Mouse (Mus musculus): Measurements from ENCODE around the gene Tsnax. TPM values are rescaled to one million over a fixed set of nuclear protein-coding genes. Genes with fewer than 3 reads are reported as not detected.

Tsnax gene
- 25.5 and 33.2 TPM in 2 replicates for total RNA-seq (2014; fragmentation: Nextera tagmentation)
- total RNA-seq (2017) = 45.8 and 49.7 TPM in 2 replicates
- polyA plus RNA-seq (2012) = 17.0 and 17.6 TPM in 2 replicates

- ATAC-seq (ENCODE audit: extremely low read depth, insufficient number of reproducible peaks, low FRiP score, poor library complexity, severe bottlenecking) = peak; percentile 62
- Histone ChIP-seq H3K4me3 (ENCODE audit: low read depth, low read length) (peak within 1 kb of the TSS; percentile 85), H3K27me3 (ENCODE audit: insufficient read depth, low read length) (peaks cover 2% of the 10 kb centered on the region; the same call in 1 of the 2 replicates), H3K4me1 (ENCODE audit: insufficient read depth, low read depth, low read length) (peaks cover 6% of the 10 kb centered on the region), H3K9me3 (replicated peaks) (peaks cover 30% of the 10 kb centered on the region), H3K36me3 (replicated peaks) (peaks cover 19% of the 10 kb centered on the region)
- peak; percentile 69 for DNase-seq (ENCODE audit: low spot score)
- no peak for TF ChIP-seq GATA2 (IDR thresholded peaks at IDR 0.05; ENCODE audit: borderline replicate concordance, low read depth, low read length)
- TF ChIP-seq POLR2AphosphoS5 (IDR thresholded peaks at IDR 0.05; ENCODE audit: insufficient replicate concordance, low read depth, low read length) = no peak
- TF ChIP-seq CTCF (IDR thresholded peaks at IDR 0.05; ENCODE audit: low read depth, low read length) = no peak
- TF ChIP-seq GATA1 (IDR thresholded peaks at IDR 0.05; ENCODE audit: borderline replicate concordance, low read length) = no peak
- TF ChIP-seq TAL1 (conservative IDR thresholded peaks at IDR 0.05; ENCODE audit: low read depth, low read length) = no peak
Observed at GRCm38 (mm10) chr8:125012695-125013627, at the start of gene Tsnax. Tsnax (plus strand) TSS chr8:125012997.

- Histone ChIP-seq H3K9me3 (replicated peaks) (peaks cover 26% of the 10 kb centered on the region), H3K4me3 (ENCODE audit: low read depth, low read length) (no peak overlapping the region), H3K27me3 (ENCODE audit: insufficient read depth, low read length) (0 out of 2 replicates have a peak, but pooled peaks cover 2% of the 10 kb centered on the region), H3K4me1 (ENCODE audit: insufficient read depth, low read depth, low read length) (no peaks in the 10 kb centered on the region), H3K36me3 (replicated peaks) (no peaks in the 10 kb centered on the region)
- ATAC-seq (ENCODE audit: extremely low read depth, insufficient number of reproducible peaks, low FRiP score, poor library complexity, severe bottlenecking) = no peak
- TF ChIP-seq GATA1 (IDR thresholded peaks at IDR 0.05; ENCODE audit: borderline replicate concordance, low read length) = no peak
- no peak for TF ChIP-seq GATA2 (IDR thresholded peaks at IDR 0.05; ENCODE audit: borderline replicate concordance, low read depth, low read length)
- TF ChIP-seq CTCF (IDR thresholded peaks at IDR 0.05; ENCODE audit: low read depth, low read length) = no peak
- no peak for TF ChIP-seq TAL1 (conservative IDR thresholded peaks at IDR 0.05; ENCODE audit: low read depth, low read length)
- no peak for TF ChIP-seq POLR2AphosphoS5 (IDR thresholded peaks at IDR 0.05; ENCODE audit: insufficient replicate concordance, low read depth, low read length)
- no peak for DNase-seq (ENCODE audit: low spot score)
Observed at GRCm38 (mm10) chr8:124963246-124963645, 49.6 kb upstream of the Tsnax start.

- Histone ChIP-seq H3K4me1 (ENCODE audit: insufficient read depth, low read depth, low read length) (no peaks in the 10 kb centered on the region), H3K9me3 (replicated peaks) (peaks cover 29% of the 10 kb centered on the region), H3K27me3 (ENCODE audit: insufficient read depth, low read length) (peaks cover 17% of the 10 kb centered on the region), H3K4me3 (ENCODE audit: low read depth, low read length) (no peak overlapping the region), H3K36me3 (replicated peaks) (no peaks in the 10 kb centered on the region)
- TF ChIP-seq GATA2 (IDR thresholded peaks at IDR 0.05; ENCODE audit: borderline replicate concordance, low read depth, low read length) (no peak), TAL1 (conservative IDR thresholded peaks at IDR 0.05; ENCODE audit: low read depth, low read length) (no peak), CTCF (IDR thresholded peaks at IDR 0.05; ENCODE audit: low read depth, low read length) (no peak), POLR2AphosphoS5 (IDR thresholded peaks at IDR 0.05; ENCODE audit: insufficient replicate concordance, low read depth, low read length) (no peak), GATA1 (IDR thresholded peaks at IDR 0.05; ENCODE audit: borderline replicate concordance, low read length) (no peak)
- ATAC-seq (ENCODE audit: extremely low read depth, insufficient number of reproducible peaks, low FRiP score, poor library complexity, severe bottlenecking) (no peak), DNase-seq (ENCODE audit: low spot score) (no peak)
Observed at GRCm38 (mm10) chr8:124964966-124965365, 47.8 kb upstream of the Tsnax start.

- no peak for DNase-seq (ENCODE audit: low spot score)
- Histone ChIP-seq H3K27me3 (ENCODE audit: insufficient read depth, low read length) (peaks cover 14% of the 10 kb centered on the region), H3K4me3 (ENCODE audit: low read depth, low read length) (no peak overlapping the region), H3K36me3 (replicated peaks) (no peaks in the 10 kb centered on the region), H3K4me1 (ENCODE audit: insufficient read depth, low read depth, low read length) (no peaks in the 10 kb centered on the region), H3K9me3 (replicated peaks) (peaks cover 21% of the 10 kb centered on the region)
- no peak for ATAC-seq (ENCODE audit: extremely low read depth, insufficient number of reproducible peaks, low FRiP score, poor library complexity, severe bottlenecking)
- TF ChIP-seq GATA1 (IDR thresholded peaks at IDR 0.05; ENCODE audit: borderline replicate concordance, low read length) (no peak), TAL1 (conservative IDR thresholded peaks at IDR 0.05; ENCODE audit: low read depth, low read length) (no peak), CTCF (IDR thresholded peaks at IDR 0.05; ENCODE audit: low read depth, low read length) (no peak), GATA2 (IDR thresholded peaks at IDR 0.05; ENCODE audit: borderline replicate concordance, low read depth, low read length) (no peak), POLR2AphosphoS5 (IDR thresholded peaks at IDR 0.05; ENCODE audit: insufficient replicate concordance, low read depth, low read length) (no peak)
Observed at GRCm38 (mm10) chr8:124970312-124970933, 42.4 kb upstream of the Tsnax start.

- H3K9me3 ChIP-seq (replicated peaks) = peaks cover 21% of the 10 kb centered on the region
- no peaks in the 10 kb centered on the region for H3K36me3 ChIP-seq (replicated peaks)
- H3K4me3 ChIP-seq (ENCODE audit: low read depth, low read length) = no peak overlapping the region
- H3K4me1 ChIP-seq (ENCODE audit: insufficient read depth, low read depth, low read length) = no peaks in the 10 kb centered on the region
- TF ChIP-seq CTCF (IDR thresholded peaks at IDR 0.05; ENCODE audit: low read depth, low read length) = no peak
- no peak for TF ChIP-seq GATA1 (IDR thresholded peaks at IDR 0.05; ENCODE audit: borderline replicate concordance, low read length)
- TF ChIP-seq GATA2 (IDR thresholded peaks at IDR 0.05; ENCODE audit: borderline replicate concordance, low read depth, low read length) = no peak
- TF ChIP-seq TAL1 (conservative IDR thresholded peaks at IDR 0.05; ENCODE audit: low read depth, low read length) = no peak
- ATAC-seq (ENCODE audit: extremely low read depth, insufficient number of reproducible peaks, low FRiP score, poor library complexity, severe bottlenecking) (no peak), DNase-seq (ENCODE audit: low spot score) (no peak)
- peaks cover 14% of the 10 kb centered on the region for H3K27me3 ChIP-seq (ENCODE audit: insufficient read depth, low read length)
Observed at GRCm38 (mm10) chr8:124973221-124973620, 39.6 kb upstream of the Tsnax start.

- no peak for DNase-seq (ENCODE audit: low spot score)
- ATAC-seq (ENCODE audit: extremely low read depth, insufficient number of reproducible peaks, low FRiP score, poor library complexity, severe bottlenecking) = no peak
- H3K4me3 ChIP-seq (ENCODE audit: low read depth, low read length) = no peak overlapping the region
Observed at GRCm38 (mm10) chr8:124974254-124974653, 38.5 kb upstream of the Tsnax start.

More at GRCm38 (mm10) chr8:124974254-124974653, 38.5 kb upstream of the Tsnax start:
- Histone ChIP-seq H3K9me3 (replicated peaks) (peaks cover 15% of the 10 kb centered on the region), H3K36me3 (replicated peaks) (no peaks in the 10 kb centered on the region), H3K4me1 (ENCODE audit: insufficient read depth, low read depth, low read length) (no peaks in the 10 kb centered on the region), H3K27me3 (ENCODE audit: insufficient read depth, low read length) (peaks cover 7% of the 10 kb centered on the region)
- no peak for TF ChIP-seq CTCF (IDR thresholded peaks at IDR 0.05; ENCODE audit: low read depth, low read length)
- no peak for TF ChIP-seq GATA1 (IDR thresholded peaks at IDR 0.05; ENCODE audit: borderline replicate concordance, low read length)
- no peak for TF ChIP-seq GATA2 (IDR thresholded peaks at IDR 0.05; ENCODE audit: borderline replicate concordance, low read depth, low read length)

Data from G1E (cell line).